ENCODE assay signal across 21 mouse cellular contexts in genomic region chr2:131859721-131860120, GRCm38 (mm10). TPM values are rescaled to one million over a fixed set of nuclear protein-coding genes. Genes with fewer than 3 reads are reported as not detected.
"Had no signal": no experiment of that assay in that cellular context is flagged by ENCODE, and none has a peak within 500 bp of the region (broad histone marks: within the 10 kb centered on the region; RNA-seq: fewer than 3 reads in every experiment).

TSS of gene Erv3 (minus strand) at chr2:131859747.

- DNase-seq: retina, postnatal 1 day; right cerebral cortex, adult 18-20 months; right cerebral cortex, postnatal 14 days; right cerebral cortex, postnatal 25 days; right cerebral cortex, postnatal 4 days; thymus, adult 18-20 months; thymus, adult 2 months; thymus, postnatal 14 days; thymus, postnatal 25 days; thymus, postnatal 36 days; thymus, postnatal 4 days had no signal

- H3K9me3 ChIP-seq: neural tube, embryonic 13.5 days; neural tube, embryonic 15.5 days; stomach, embryonic 15.5 days had no signal

- H3K36me3 ChIP-seq: neural tube, embryonic 13.5 days; neural tube, embryonic 15.5 days; stomach, embryonic 15.5 days had no signal

- H3K4me3 ChIP-seq: neural tube, embryonic 13.5 days; neural tube, embryonic 15.5 days; stomach, embryonic 15.5 days had no signal

- H3K27me3 ChIP-seq: neural tube, embryonic 13.5 days; neural tube, embryonic 15.5 days; stomach, embryonic 15.5 days had no signal

- H3K27ac ChIP-seq: neural tube, embryonic 13.5 days; neural tube, embryonic 15.5 days; stomach, embryonic 15.5 days; stomach, postnatal 0 days had no signal

- H3K4me1 ChIP-seq: stomach, embryonic 15.5 days had no signal

- H3K9ac ChIP-seq: neural tube, embryonic 13.5 days; neural tube, embryonic 15.5 days; stomach, embryonic 15.5 days had no signal

RNA-seq across cellular contexts. Expression of gene Erv3, which starts in this region (rescaled TPM):
- total RNA-seq: neutrophil, adult 5-6 weeks had no signal
- polyA plus RNA-seq: neural tube, embryonic 14.5 days; neural tube, embryonic 15.5 days; small intestine, adult 2 months; spleen, adult 2 months; stomach, embryonic 14.5 days; stomach, embryonic 15.5 days; stomach, embryonic 16.5 days; stomach, postnatal 0 days had no signal
